Comparison of ENCODE assay signal across 12 mouse cellular contexts in genomic region chr2:19160368-19161114, GRCm38 (mm10). TPM values are rescaled to one million over a fixed set of nuclear protein-coding genes. Genes with fewer than 3 reads are reported as not detected.
DNase-seq lines count a peak whose midpoint lies in the region; ATAC-seq and TF ChIP-seq lines count a peak whose summit lies in the region.
"Had no signal": no experiment of that assay in that cellular context is flagged by ENCODE, and none has a peak within 500 bp of the region (broad histone marks: within the 10 kb centered on the region; RNA-seq: fewer than 3 reads in every experiment).

No protein-coding gene starts in this region.

- no peak for TF ChIP-seq CTCF in lung, embryonic 14.5 days (IDR thresholded peaks at IDR 0.05; ENCODE audit: low read depth)

- H3K27ac ChIP-seq in lung, embryonic 14.5 days (ENCODE audit: low read depth) = no peak overlapping the region
- 0 out of 2 replicates have a peak overlapping the region, but pooled peaks have one; percentile 50 for H3K27ac ChIP-seq in kidney, embryonic 15.5 days
- H3K27ac ChIP-seq: stomach, embryonic 15.5 days had no signal

- no peaks in the 10 kb centered on the region for H3K9me3 ChIP-seq in lung, embryonic 14.5 days (ENCODE audit: low read depth, low read length)
- H3K9me3 ChIP-seq in kidney, embryonic 15.5 days (replicated peaks) = no peaks in the 10 kb centered on the region
- H3K9me3 ChIP-seq: stomach, embryonic 15.5 days had no signal

- peak; percentile 7 for DNase-seq in embryo, embryonic 10.5 days (ENCODE audit: low spot score)
- DNase-seq in embryo, embryonic 10 days (ENCODE audit: low spot score) = no peak
- peak; percentile 29 for DNase-seq in lung, embryonic 14.5 days
- DNase-seq in lung, postnatal 36 days = no peak
- DNase-seq in skeletal muscle tissue, adult 2 months (ENCODE audit: low read depth, low spot score) = peak; percentile 3
- no peak for DNase-seq in urinary bladder, postnatal 4 days (ENCODE audit: low spot score in 2 of 2)
- DNase-seq in urinary bladder, postnatal 36 days (ENCODE audit: low spot score in 2 of 2) = no peak
- DNase-seq: cerebellum, postnatal 36 days; liver, postnatal 0 days had no signal

- no peak overlapping the region for H3K4me2 ChIP-seq in lung, embryonic 14.5 days
- H3K4me2 ChIP-seq in kidney, embryonic 15.5 days = 0 out of 2 replicates have a peak overlapping the region, but pooled peaks have one; percentile 16
- H3K4me2 ChIP-seq: midbrain, embryonic 11.5 days; stomach, embryonic 15.5 days had no signal

- H3K27me3 ChIP-seq in lung, embryonic 14.5 days (ENCODE audit: insufficient read depth, low read length) = no peaks in the 10 kb centered on the region
- H3K27me3 ChIP-seq in kidney, embryonic 15.5 days = no peaks in the 10 kb centered on the region
- H3K27me3 ChIP-seq: stomach, embryonic 15.5 days had no signal

- ATAC-seq in lung, embryonic 14.5 days (ENCODE audit: insufficient read depth) = no peak
- ATAC-seq in kidney, embryonic 15.5 days (replicated peaks; ENCODE audit: low FRiP score) = peak; percentile 90
- ATAC-seq: liver, postnatal 0 days had no signal

- H3K4me3 ChIP-seq in lung, embryonic 14.5 days (ENCODE audit: low read depth, low read length) = no peak overlapping the region
- H3K4me3 ChIP-seq in kidney, embryonic 15.5 days (replicated peaks) = no peak overlapping the region
- H3K4me3 ChIP-seq: stomach, embryonic 15.5 days had no signal

- no peaks in the 10 kb centered on the region for H3K36me3 ChIP-seq in lung, embryonic 14.5 days (ENCODE audit: insufficient read depth)
- no peaks in the 10 kb centered on the region for H3K36me3 ChIP-seq in kidney, embryonic 15.5 days
- H3K36me3 ChIP-seq: stomach, embryonic 15.5 days had no signal

- 0 out of 2 replicates have a peak, but pooled peaks cover 3% of the 10 kb centered on the region for H3K4me1 ChIP-seq in lung, embryonic 14.5 days (ENCODE audit: insufficient read depth)
- peaks cover 7% of the 10 kb centered on the region; the same call in 1 of the 2 replicates for H3K4me1 ChIP-seq in kidney, embryonic 15.5 days

- no peak overlapping the region for H3K9ac ChIP-seq in lung, embryonic 14.5 days
- H3K9ac ChIP-seq in kidney, embryonic 15.5 days = no peak overlapping the region
- H3K9ac ChIP-seq: liver, postnatal 0 days; stomach, embryonic 15.5 days had no signal

- WGBS in lung, embryonic 14.5 days = 20% methylated on average over 8 of the region's 8 CpGs
- 5% methylated on average over 8 of the region's 8 CpGs for WGBS in kidney, embryonic 15.5 days

RNA-seq across cellular contexts. Expression of gene Armc3, which starts 38.6 kb away (rescaled TPM):
- 0.11 and 0.26 TPM in 2 replicates for polyA plus RNA-seq in lung, embryonic 14.5 days (2014; fragmentation: Nextera tagmentation; extraction: Ambion mirVana)
- polyA plus RNA-seq in kidney, embryonic 15.5 days (2015; fragmentation: Nextera tagmentation; extraction: Ambion mirVana) = 0.12 and 0.14 TPM in 2 replicates

Comparison
In these comparisons a context has a peak if more than half of its experiments do, and no peak if none do; other contexts are left out.
1. DNase-seq: peak in embryo, embryonic 10.5 days (single experiment), lung, embryonic 14.5 days (single experiment) and skeletal muscle tissue, adult 2 months (single experiment); none in embryo, embryonic 10 days (single experiment), lung, postnatal 36 days (single experiment), urinary bladder, postnatal 4 days (0 of 2) and urinary bladder, postnatal 36 days (0 of 2).